Mouse (Mus musculus) hindbrain, embryonic 12.5 days (tissue): ENCODE measurements around the gene Ifnar1. TPM values are rescaled to one million over a fixed set of nuclear protein-coding genes. Genes with fewer than 3 reads are reported as not detected.
"Not testable (repeated sequence)": the region's sequence is repeated elsewhere in the genome, so short reads cannot be mapped to it uniquely, and the experiment has no call there.

Experiments
- ATAC-seq: fragments of 200-750 bp; cut with Nextera tagmentation; 2 replicates; pipeline ENCODE4 v1.8.0; 2017; ENCODE audit warnings: moderate TSS enrichment; ENCODE audit not compliant: low FRiP score
- H3K27ac ChIP-seq: fragments of 300-500 bp; sonication (generic); 2 replicates; pipeline ENCODE4 v1.5.1; 2016; ENCODE audit warnings: mild to moderate bottlenecking
- H3K27me3 ChIP-seq: fragments of 300-500 bp; sonication (generic); 2 replicates; pipeline ENCODE4 v1.6.1; 2016; ENCODE audit warnings: mild to moderate bottlenecking
- H3K36me3 ChIP-seq: fragments of 300-500 bp; sonication (generic); 2 replicates; pipeline ENCODE4 v1.6.1; 2016; ENCODE audit warnings: mild to moderate bottlenecking
- H3K4me1 ChIP-seq: fragments of 300-500 bp; sonication (generic); 2 replicates; pipeline ENCODE4 v1.6.1; 2016
- H3K4me2 ChIP-seq: fragments of 300-500 bp; sonication (generic); replicated peaks from 2 replicates; pipeline ENCODE4 v1.6.1; 2016; ENCODE audit warnings: mild to moderate bottlenecking
- H3K4me3 ChIP-seq: fragments of 300-500 bp; sonication (generic); 2 replicates; pipeline ENCODE4 v1.5.1; 2016; ENCODE audit warnings: mild to moderate bottlenecking
- H3K9ac ChIP-seq: fragments of 300-500 bp; sonication (generic); 2 replicates; pipeline ENCODE4 v1.6.1; 2016; ENCODE audit warnings: mild to moderate bottlenecking, moderate library complexity
- H3K9me3 ChIP-seq: fragments of 300-500 bp; sonication (generic); replicated peaks from 2 replicates; pipeline ENCODE4 v1.6.1; 2016; ENCODE audit warnings: mild to moderate bottlenecking
- WGBS: fragments of 180-500 bp; shearing (Covaris S2); methylation state at CpG from one replicate; pipeline ENCODE4 v1.1.7; 2016; 5-methylcytosine and 5-hydroxymethylcytosine counted together
- polyA plus RNA-seq: library from polyadenylated mRNA; unstranded; fragments of >200 nt; fragmentation: Nextera tagmentation; extraction: Ambion mirVana; gene quantifications from 2 replicates; pipeline ENCODE4 v1.2.1, GENCODE M21; 2016

Gene Ifnar1
- polyA plus RNA-seq, 1 experiment from 2014 or later, result 60.7 TPM

- WGBS, result 91% methylated on average over 5 of the region's 5 CpGs
Observed at GRCm38 (mm10) chr16:91522040-91522439, 37.0 kb downstream of the Ifnar1 start.

DNA sequence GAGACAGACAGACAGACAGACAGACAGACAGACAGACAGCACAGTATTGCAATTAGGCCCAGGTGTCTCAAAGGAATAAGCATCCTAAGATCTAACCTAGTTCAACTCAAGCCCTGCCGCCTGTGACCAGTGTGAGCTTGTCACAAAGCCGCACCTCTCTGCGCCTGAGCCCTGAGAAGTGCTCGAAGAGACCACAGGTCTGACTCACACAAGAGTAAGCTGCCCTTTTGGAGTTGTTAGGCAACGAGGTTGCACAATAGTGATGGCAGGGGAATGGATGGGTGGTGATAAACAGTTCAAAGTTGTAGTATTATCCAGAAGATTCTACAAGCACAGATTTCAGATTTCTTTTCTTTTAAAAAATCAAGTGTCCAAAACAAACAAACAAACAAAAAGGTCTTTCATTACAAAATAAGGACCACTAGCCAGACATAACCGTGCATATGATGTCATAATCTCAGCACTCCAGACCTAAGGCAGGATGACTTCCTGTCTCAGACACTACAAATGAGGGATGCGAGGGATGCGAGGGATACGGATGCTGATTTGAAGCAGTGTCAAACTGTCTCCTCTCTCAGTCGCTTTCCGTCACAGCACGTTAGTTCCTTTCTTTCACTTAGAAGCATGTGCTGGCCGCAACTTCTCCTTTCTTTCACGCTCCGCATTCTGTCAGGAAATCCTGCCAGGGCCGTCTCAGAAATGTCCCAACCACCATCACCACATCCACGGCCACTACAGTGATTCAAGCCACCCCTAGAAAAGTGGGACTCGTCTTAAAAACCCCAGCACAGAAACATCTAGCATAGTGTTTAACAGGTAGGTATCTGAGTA, 37.7 kb downstream of the Ifnar1 start:
- Histone ChIP-seq H3K4me1 (no peaks in the 10 kb centered on the region), H3K27me3 (no peaks in the 10 kb centered on the region), H3K9me3 (no peaks in the 10 kb centered on the region), H3K4me2 (no peak overlapping the region), H3K27ac (no peak overlapping the region), H3K36me3 (no peaks in the 10 kb centered on the region), H3K9ac (no peak overlapping the region), H3K4me3 (no peak overlapping the region)
- WGBS, result 71% methylated on average over 18 of the region's 18 CpGs
- no peak for ATAC-seq

More at GRCm38 (mm10) chr16:91522040-91522439, 37.0 kb downstream of the Ifnar1 start:
- Histone ChIP-seq H3K9me3 (no peaks in the 10 kb centered on the region), H3K4me2 (no peak overlapping the region), H3K4me3 (no peak overlapping the region), H3K27ac (no peak overlapping the region), H3K27me3 (no peaks in the 10 kb centered on the region), H3K36me3 (no peaks in the 10 kb centered on the region), H3K4me1 (no peaks in the 10 kb centered on the region), H3K9ac (no peak overlapping the region)
- no peak for ATAC-seq

GRCm38 (mm10) chr16:91524206-91524605, 39.2 kb downstream of the Ifnar1 start:
- H3K36me3 ChIP-seq, result no peaks in the 10 kb centered on the region
- H3K27ac ChIP-seq, result no peak overlapping the region
- H3K4me1 ChIP-seq, result no peaks in the 10 kb centered on the region
- H3K9ac ChIP-seq, result no peak overlapping the region
- WGBS, result 90% methylated on average over 5 of the region's 5 CpGs
- no peak overlapping the region for H3K4me2 ChIP-seq
- no peaks in the 10 kb centered on the region for H3K27me3 ChIP-seq
- H3K9me3 ChIP-seq, result no peaks in the 10 kb centered on the region
- ATAC-seq, result no peak
- H3K4me3 ChIP-seq, result no peak overlapping the region

- Histone ChIP-seq H3K4me2 (no peak overlapping the region), H3K4me3 (no peak overlapping the region), H3K36me3 (no peaks in the 10 kb centered on the region), H3K9ac (no peak overlapping the region), H3K4me1 (no peaks in the 10 kb centered on the region), H3K27me3 (no peaks in the 10 kb centered on the region), H3K27ac (no peak overlapping the region), H3K9me3 (no peaks in the 10 kb centered on the region)
- 90% methylated on average over 6 of the region's 6 CpGs for WGBS
- ATAC-seq, result no peak
Observed at GRCm38 (mm10) chr16:91526274-91526673, 41.2 kb downstream of the Ifnar1 start.

DNA sequence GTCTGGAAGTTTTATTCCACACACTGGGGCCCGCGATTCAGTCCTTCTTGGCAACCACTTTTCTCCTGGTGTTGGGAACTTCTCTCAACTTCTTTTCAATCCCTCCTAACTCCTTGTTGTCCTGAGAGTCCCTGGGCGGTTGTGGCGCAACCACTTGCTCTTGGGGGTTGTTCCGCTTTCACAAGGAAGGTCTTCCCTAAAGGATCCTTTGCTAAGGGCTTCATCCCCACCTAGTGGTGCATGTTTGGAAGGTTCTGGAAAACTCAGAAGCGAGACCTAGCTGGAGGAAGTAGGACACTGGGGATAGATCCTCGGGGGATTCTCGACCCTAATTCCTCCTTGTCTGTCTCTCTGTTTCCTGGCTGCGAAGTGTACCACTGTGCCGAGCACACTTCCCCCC, 42.0 kb downstream of the Ifnar1 start:
- no peak overlapping the region for H3K4me2 ChIP-seq
- H3K27me3 ChIP-seq, result no peaks in the 10 kb centered on the region
- ATAC-seq, result no peak
- H3K9ac ChIP-seq, result no peak overlapping the region
- H3K9me3 ChIP-seq, result no peaks in the 10 kb centered on the region
- no peaks in the 10 kb centered on the region for H3K36me3 ChIP-seq
- no peaks in the 10 kb centered on the region for H3K4me1 ChIP-seq
- WGBS, result 76% methylated on average over 10 of the region's 10 CpGs
- no peak overlapping the region for H3K27ac ChIP-seq
- no peak overlapping the region for H3K4me3 ChIP-seq

DNA sequence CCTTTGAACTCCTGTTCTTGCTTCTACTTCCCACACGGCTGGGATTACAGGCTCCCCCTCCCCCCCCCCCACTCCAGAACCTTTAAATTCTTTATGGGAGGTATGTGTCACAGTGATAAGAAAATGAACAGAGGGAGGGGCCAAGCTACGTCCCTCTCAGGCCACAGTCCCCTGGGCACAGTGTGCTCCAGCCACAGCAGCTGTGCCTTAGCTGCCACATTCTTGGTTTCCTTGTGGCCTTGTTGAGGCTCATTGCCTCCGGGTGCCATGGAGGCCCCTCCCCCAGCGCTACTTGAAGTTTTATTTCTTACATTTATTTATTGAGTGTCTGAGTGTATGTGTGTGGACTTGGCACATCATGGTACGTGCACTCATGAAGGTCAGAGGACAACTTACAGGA, 42.5 kb downstream of the Ifnar1 start:
- Histone ChIP-seq H3K4me1 (no peaks in the 10 kb centered on the region), H3K27ac (no peak overlapping the region), H3K9me3 (no peaks in the 10 kb centered on the region), H3K4me2 (no peak overlapping the region), H3K9ac (no peak overlapping the region), H3K36me3 (no peaks in the 10 kb centered on the region), H3K27me3 (no peaks in the 10 kb centered on the region), H3K4me3 (no peak overlapping the region)
- no peak for ATAC-seq
- WGBS, result 76% methylated on average over 5 of the region's 5 CpGs

- 89% methylated on average over 9 of the region's 9 CpGs for WGBS
- no peak overlapping the region for H3K4me3 ChIP-seq
- ATAC-seq, result no peak
- H3K36me3 ChIP-seq, result no peaks in the 10 kb centered on the region
- H3K27me3 ChIP-seq, result no peaks in the 10 kb centered on the region
- H3K4me2 ChIP-seq, result no peak overlapping the region
- H3K9me3 ChIP-seq, result no peaks in the 10 kb centered on the region
- H3K4me1 ChIP-seq, result no peaks in the 10 kb centered on the region
- H3K9ac ChIP-seq, result no peak overlapping the region
- no peak overlapping the region for H3K27ac ChIP-seq
Observed at GRCm38 (mm10) chr16:91528578-91528977, 43.5 kb downstream of the Ifnar1 start.

DNA sequence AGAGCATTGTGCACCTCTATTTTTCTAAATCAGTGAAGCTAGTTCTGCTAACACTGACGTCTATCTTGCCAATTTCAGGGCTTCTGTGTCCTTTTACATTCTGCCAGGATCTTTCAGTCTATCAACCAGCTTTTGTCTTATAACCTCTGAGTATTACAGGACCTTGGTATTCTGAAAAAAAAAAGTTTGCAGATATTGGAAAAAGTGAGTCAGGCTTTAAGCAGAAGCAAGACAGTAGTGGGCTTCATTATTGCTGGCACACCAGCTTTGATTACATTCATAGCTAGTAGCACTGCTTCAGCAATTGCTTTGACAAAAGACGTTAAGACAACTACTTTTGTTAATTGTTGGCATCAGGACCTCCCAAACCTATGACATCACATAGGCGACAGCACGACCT, 45.8 kb downstream of the Ifnar1 start:
- H3K4me2 ChIP-seq, H3K36me3 ChIP-seq, H3K27ac ChIP-seq, ATAC-seq, H3K4me3 ChIP-seq, H3K9me3 ChIP-seq, H3K4me1 ChIP-seq, H3K27me3 ChIP-seq, H3K9ac ChIP-seq: not testable (repeated sequence)
- WGBS, result 79% methylated on average over 4 of the region's 4 CpGs

GRCm38 (mm10) chr16:91531856-91532255, 46.8 kb downstream of the Ifnar1 start:
- WGBS, result 91% methylated on average over 6 of the region's 6 CpGs
- no peak overlapping the region for H3K4me3 ChIP-seq
- H3K27ac ChIP-seq, result no peak overlapping the region
- no peak overlapping the region for H3K4me2 ChIP-seq
- no peak overlapping the region for H3K9ac ChIP-seq
- ATAC-seq, result no peak
- no peaks in the 10 kb centered on the region for H3K27me3 ChIP-seq
- H3K4me1 ChIP-seq, result no peaks in the 10 kb centered on the region
- no peaks in the 10 kb centered on the region for H3K9me3 ChIP-seq
- H3K36me3 ChIP-seq, result no peaks in the 10 kb centered on the region

GRCm38 (mm10) chr16:91532429-91532828, 47.4 kb downstream of the Ifnar1 start:
- no peaks in the 10 kb centered on the region for H3K27me3 ChIP-seq
- no peak for ATAC-seq
- no peak overlapping the region for H3K9ac ChIP-seq
- H3K36me3 ChIP-seq, result no peaks in the 10 kb centered on the region
- WGBS, result 47% methylated on average over 2 of the region's 2 CpGs
- H3K4me1 ChIP-seq, result no peaks in the 10 kb centered on the region
- no peaks in the 10 kb centered on the region for H3K9me3 ChIP-seq
- no peak overlapping the region for H3K4me2 ChIP-seq
- H3K4me3 ChIP-seq, result no peak overlapping the region
- H3K27ac ChIP-seq, result no peak overlapping the region

GRCm38 (mm10) chr16:91533097-91534001, 48.3 kb downstream of the Ifnar1 start:
- Histone ChIP-seq H3K36me3 (no peaks in the 10 kb centered on the region), H3K4me1 (no peaks in the 10 kb centered on the region), H3K27ac (no peak overlapping the region), H3K27me3 (no peaks in the 10 kb centered on the region), H3K4me3 (no peak overlapping the region), H3K9ac (no peak overlapping the region), H3K4me2 (no peak overlapping the region), H3K9me3 (no peaks in the 10 kb centered on the region)
- ATAC-seq, result no peak
- WGBS, result 72% methylated on average over 23 of the region's 23 CpGs

GRCm38 (mm10) chr16:91534477-91534876, 49.4 kb downstream of the Ifnar1 start:
- H3K4me3 ChIP-seq, result no peak overlapping the region
- 55% methylated on average over 13 of the region's 13 CpGs for WGBS
- no peak overlapping the region for H3K27ac ChIP-seq
- no peak overlapping the region for H3K9ac ChIP-seq
- no peaks in the 10 kb centered on the region for H3K4me1 ChIP-seq
- H3K36me3 ChIP-seq, result no peaks in the 10 kb centered on the region
- no peaks in the 10 kb centered on the region for H3K27me3 ChIP-seq
- ATAC-seq, result no peak
- no peak overlapping the region for H3K4me2 ChIP-seq
- no peaks in the 10 kb centered on the region for H3K9me3 ChIP-seq
